Mouse (Mus musculus) heart, postnatal 36 days (tissue): ENCODE data around the gene Shkbp1. TPM values are rescaled to one million over a fixed set of nuclear protein-coding genes. Genes with fewer than 3 reads are reported as not detected.

Experiments
- DNase-seq, 2 experiments: peaks; one replicate each; pipeline ENCODE4 v3.0.0; 2021 to 2022
- intact Hi-C: fragments of 180-260 bp; cut with DNase I; formaldehyde crosslinking; loops from one replicate; pipeline ENCODE4 v1.15.1; 2025
- total RNA-seq, 2 experiments: library from RNA; stranded (reverse); gene quantifications; 2 replicates each; pipeline ENCODE4 v1.2.3; 2021

The Shkbp1 gene
- total RNA-seq, 2 experiments from 2014 or later: 6.5 to 7.5 TPM

GRCm38 (mm10) chr7:27335928-27336823 is 19.6 kb downstream of the Shkbp1 start:
- intact Hi-C loops: loop anchor here (1.0 to 10.0 kb wide), 7 partner anchors 48 to 1039 kb away; partner anchors contain the start of genes Akt2, Blvrb, Plekhg2 and Sptbn4
- DNase-seq: peak; percentile 94 to 97

DNA sequence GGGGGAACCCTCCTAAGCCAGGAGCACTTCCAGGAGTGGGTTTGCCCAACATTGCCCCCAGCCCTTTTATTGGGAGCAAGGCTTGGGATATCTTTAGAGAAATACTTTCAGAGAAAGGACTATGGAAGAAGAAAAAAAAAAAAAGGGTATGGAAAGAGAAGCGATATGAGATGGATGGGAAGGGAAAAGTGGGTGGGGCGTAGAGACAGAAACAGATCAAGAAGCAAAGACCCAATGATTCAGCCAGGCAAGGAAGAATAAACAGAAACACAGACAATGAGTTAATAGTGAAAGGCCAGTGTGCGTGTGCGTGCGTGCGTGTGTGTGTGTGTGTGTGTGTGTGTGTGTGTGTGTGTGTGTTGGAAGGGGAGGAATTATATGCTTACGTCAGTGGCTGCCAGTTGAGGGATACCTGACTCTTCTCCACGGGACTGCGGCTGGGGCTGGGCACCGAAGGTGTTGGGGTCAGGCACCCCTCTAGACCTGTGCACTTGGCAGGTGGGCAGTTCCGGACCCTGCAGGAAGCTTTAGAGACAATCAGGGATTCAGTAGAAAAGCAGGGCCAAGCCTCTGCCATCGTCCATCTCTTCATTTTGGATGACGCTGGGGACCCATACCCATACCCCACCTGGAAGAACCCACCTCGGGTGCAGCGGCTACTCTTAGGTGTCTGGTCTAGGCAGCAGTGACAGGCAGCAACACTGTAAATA is 20.7 kb downstream of the Shkbp1 start:
- intact Hi-C loops: loop anchor here (5.0 to 10.0 kb wide), 4 partner anchors 172 to 1040 kb away; partner anchors contain the start of genes Akt2, Plekhg2 and Zfp607b
- no peak for DNase-seq

- DNase-seq: peak; percentile 71 to 83
- intact Hi-C loops: loop anchor here (10.0 kb wide), 2 partner anchors 350 to 1040 kb away; partner anchors contain the start of genes Plekhg2 and Zfp607b
Observed at GRCm38 (mm10) chr7:27334405-27334911, 21.4 kb downstream of the Shkbp1 start.

DNA sequence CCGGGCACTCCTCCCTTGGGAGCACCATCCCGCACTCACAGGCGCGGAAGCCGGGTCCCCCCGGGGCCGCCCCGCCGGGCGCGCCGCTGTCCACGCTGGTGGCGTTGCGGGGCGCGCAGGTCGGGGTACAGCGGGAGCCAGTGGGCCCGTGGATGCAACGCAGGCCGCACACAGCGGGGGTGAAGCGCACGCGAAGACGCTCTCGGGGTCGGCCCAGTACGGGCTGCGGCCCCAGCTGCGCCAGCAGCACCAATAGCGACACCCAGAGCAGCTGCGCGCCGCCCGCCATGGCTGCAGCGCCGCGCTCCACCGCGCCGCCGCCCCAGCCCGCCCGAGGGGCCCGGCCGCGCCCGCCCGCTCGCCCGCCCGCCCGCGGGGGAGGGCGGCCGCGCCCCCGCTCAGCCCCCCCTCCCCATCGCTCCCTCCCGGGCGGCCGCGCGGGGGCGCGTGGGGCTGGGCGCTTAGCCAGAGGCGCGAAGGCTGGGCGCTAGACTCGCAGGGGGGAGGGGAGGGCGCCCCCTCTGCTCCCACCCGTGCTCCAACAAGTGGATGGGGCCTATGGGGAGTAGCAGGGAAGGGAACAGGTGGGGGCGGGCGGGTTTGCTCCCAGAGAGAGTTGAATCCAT is 22.4 kb downstream of the Shkbp1 start:
- intact Hi-C loops: loop anchor here (10.0 kb wide), 2 partner anchors 351 to 1041 kb away; partner anchors contain the start of genes Plekhg2 and Zfp607b
- peak in 1 of 2 experiments; percentile 70 for DNase-seq

GRCm38 (mm10) chr7:27332353-27333199 is 23.2 kb downstream of the Shkbp1 start:
- intact Hi-C loops: loop anchor here (10.0 kb wide), 2 partner anchors 352 to 1042 kb away; partner anchors contain the start of genes Plekhg2 and Zfp607b
- peak; percentile 95 to 96 for DNase-seq

GRCm38 (mm10) chr7:27331854-27332253 is 24.0 kb downstream of the Shkbp1 start:
- no peak for DNase-seq

DNA sequence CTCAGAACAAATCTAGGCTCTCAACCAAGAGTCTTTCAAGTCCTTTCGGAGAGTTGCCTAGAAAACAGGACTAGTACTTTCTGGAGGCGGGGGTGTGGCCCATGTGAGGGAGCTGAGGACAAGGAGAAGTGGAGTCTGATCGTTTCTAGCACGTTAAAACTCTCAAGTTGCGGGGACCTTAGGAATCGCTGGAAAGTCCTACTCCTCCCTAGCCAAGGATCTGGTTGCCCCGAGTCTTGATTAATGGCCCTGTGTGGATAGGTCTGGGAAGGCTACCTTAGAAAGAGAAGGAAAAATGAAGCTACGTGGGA is 24.3 kb downstream of the Shkbp1 start:
- intact Hi-C loops: loop anchor here (10.0 kb wide), 2 partner anchors 353 to 1043 kb away; partner anchors contain the start of genes Plekhg2 and Zfp607b

More at GRCm38 (mm10) chr7:27331854-27332253, 24.0 kb downstream of the Shkbp1 start:
- intact Hi-C loops: loop anchor here (10.0 kb wide), 2 partner anchors 353 to 1043 kb away; partner anchors contain the start of genes Plekhg2 and Zfp607b

GRCm38 (mm10) chr7:27330709-27331540 is 24.9 kb downstream of the Shkbp1 start:
- peak; percentile 93 to 96 for DNase-seq
- intact Hi-C loops: loop anchor here (10.0 kb wide), 2 partner anchors 354 to 1044 kb away; partner anchors contain the start of genes Plekhg2 and Zfp607b

More for the DNA sequence above, 24.3 kb downstream of the Shkbp1 start:
- peak in 1 of 2 experiments; percentile 61 for DNase-seq

DNA sequence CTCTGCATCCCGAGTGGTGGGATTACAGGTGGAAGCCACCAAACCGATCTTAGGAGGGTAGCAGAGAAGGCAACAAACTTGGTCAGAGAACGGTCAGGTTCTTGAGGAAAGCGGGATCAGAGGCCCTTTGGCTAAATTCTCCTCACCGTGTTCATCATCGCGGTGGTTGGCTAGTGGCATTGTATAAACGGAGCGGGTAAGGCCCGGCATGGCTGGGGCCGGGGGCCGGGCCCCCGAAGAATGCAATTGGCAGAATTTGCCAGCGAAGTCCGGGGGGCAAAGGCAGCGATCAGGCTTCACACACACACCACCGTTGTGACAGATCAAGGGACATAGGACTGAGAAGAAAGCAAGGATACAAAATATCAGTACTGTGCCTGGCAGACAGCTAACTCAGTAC is 25.8 kb downstream of the Shkbp1 start:
- intact Hi-C loops: loop anchor here (1.0 to 10.0 kb wide), 3 partner anchors 28 to 1045 kb away; partner anchors contain the start of genes Plekhg2 and Zfp607b

DNA sequence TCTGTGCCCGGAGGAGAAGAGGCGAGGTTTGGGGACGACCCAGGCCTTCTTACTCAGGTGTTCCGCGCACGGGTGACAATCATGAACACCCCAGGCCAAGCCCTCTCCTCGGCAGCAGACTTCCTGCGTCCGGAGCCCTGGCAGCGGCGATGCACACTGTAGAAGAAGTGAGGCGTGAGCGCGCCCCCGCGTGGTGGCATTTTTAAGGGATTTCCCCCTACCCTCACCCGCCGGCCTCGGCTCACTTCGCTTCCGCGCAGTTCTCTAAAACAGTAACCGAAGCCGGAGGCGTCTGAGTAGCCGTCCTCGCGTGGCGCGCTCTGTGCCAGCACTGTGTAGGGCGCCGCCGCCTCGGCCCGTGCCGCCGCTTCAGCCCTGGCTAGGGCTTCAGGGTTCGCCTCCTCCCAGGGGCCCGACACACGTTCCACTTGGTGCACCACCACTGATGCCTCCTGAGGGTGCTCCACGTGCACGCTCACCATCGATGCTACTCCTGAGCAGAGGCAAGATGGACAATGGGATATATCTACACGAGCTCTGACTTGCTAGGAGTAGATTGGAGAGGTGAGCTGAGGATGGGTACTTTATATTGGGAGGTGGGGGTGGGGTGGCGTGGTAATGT is 26.4 kb downstream of the Shkbp1 start:
- intact Hi-C loops: loop anchor here (1.0 kb wide), 1 partner anchor 27 kb away; no protein-coding TSS in a partner anchor
- DNase-seq: peak; percentile 86 to 91

More for the DNA sequence above, 25.8 kb downstream of the Shkbp1 start:
- no peak for DNase-seq

GRCm38 (mm10) chr7:27328648-27329047 is 27.2 kb downstream of the Shkbp1 start:
- intact Hi-C loops: loop anchor here (1.0 kb wide), 1 partner anchor 26 kb away; no protein-coding TSS in a partner anchor
- peak; percentile 68 to 73 for DNase-seq

GRCm38 (mm10) chr7:27328161-27328560 is 27.7 kb downstream of the Shkbp1 start:
- DNase-seq: no peak
- intact Hi-C loops: no loop called here

- intact Hi-C loops: no loop called here
- no peak for DNase-seq
Observed at GRCm38 (mm10) chr7:27327500-27327899, 28.3 kb downstream of the Shkbp1 start.

DNA sequence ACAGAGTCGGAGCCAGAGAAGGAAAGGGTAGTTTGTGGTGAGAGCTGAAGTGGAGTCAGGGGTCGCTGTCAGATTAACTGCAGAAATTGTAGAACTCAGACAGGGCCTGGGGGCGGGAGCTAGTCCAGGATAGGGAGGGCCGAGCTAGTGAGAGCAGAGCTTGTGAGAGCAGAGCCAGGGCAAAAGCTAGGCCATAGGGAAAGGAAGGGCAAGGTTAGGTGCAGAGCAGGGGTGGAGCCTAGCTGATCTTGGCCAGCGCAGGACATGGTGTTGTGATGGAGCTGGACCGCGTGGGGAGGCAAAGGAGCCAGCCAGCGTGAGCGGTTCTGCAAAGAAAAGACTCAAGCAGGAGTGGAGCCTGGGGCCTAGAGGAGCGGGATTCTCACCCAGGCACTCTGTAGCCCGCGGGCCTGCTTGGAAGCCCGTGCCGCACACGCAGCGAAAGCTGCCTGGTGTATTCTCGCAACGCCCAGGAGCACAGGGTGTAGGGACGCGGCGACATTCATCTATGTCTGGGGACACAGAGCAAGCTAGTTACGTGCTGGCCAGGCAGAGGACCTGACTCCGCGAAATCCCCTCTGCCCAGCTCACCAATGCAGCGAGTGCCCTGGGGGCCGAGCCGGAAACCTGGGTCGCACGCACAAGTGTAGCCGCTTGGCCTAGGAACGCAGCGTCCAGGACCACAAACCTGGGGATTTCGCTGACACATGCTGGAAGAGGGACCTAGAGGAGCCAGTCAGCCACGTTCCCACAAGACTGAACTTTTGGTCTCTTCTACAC is 29.5 kb downstream of the Shkbp1 start:
- intact Hi-C loops: no loop called here
- DNase-seq: peak; percentile 49 to 56

GRCm38 (mm10) chr7:27325697-27326096 is 30.1 kb downstream of the Shkbp1 start:
- DNase-seq: peak; percentile 78 to 84
- intact Hi-C loops: no loop called here

GRCm38 (mm10) chr7:27324928-27325327 is 30.9 kb downstream of the Shkbp1 start:
- intact Hi-C loops: no loop called here

GRCm38 (mm10) chr7:27324161-27324560 is 31.7 kb downstream of the Shkbp1 start:
- intact Hi-C loops: no loop called here
- DNase-seq: no peak

More at GRCm38 (mm10) chr7:27324928-27325327, 30.9 kb downstream of the Shkbp1 start:
- DNase-seq: no peak
